Mouse (Mus musculus) cerebellum, postnatal 10 days (tissue): Measurements from ENCODE around the gene Krt33a.
A peak's percentile ranks its signal among the peaks of the same experiment; 100 is the strongest.

Source experiments
- DNase-seq, 2 experiments: peaks; one replicate each; pipeline ENCODE4 v3.0.0; 2021; ENCODE audit warnings: mixed read lengths in 2 of 2

Krt33a gene

DNA sequence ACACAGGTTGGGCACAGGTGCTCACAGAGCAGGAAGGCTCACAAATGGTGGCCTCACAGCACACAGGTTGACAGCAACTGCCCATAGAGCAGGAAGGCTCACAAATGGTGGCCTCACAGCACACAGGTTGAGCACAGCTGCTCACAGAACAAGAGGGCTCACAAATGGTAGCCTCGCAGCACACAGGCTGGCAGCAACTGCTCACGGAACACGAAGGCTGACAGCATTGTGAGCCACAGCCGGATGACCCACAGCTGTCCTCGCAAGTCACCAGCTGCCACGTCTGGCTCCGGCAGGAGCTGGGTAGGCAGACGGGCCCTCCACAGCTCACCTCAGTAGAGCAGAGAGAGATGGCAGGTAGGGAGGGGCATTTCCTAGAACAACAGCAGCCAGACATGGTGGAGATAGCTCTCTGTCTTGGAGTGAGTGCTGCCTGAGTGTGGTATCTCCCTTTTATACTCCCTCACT is 29.8 kb downstream of the Krt33a start, which contains the start of gene Krtap16-1:
TSS of gene Krtap16-1 (minus strand) at position 418 of the 468 bp plus-strand sequence.
- no peak for DNase-seq

DNA sequence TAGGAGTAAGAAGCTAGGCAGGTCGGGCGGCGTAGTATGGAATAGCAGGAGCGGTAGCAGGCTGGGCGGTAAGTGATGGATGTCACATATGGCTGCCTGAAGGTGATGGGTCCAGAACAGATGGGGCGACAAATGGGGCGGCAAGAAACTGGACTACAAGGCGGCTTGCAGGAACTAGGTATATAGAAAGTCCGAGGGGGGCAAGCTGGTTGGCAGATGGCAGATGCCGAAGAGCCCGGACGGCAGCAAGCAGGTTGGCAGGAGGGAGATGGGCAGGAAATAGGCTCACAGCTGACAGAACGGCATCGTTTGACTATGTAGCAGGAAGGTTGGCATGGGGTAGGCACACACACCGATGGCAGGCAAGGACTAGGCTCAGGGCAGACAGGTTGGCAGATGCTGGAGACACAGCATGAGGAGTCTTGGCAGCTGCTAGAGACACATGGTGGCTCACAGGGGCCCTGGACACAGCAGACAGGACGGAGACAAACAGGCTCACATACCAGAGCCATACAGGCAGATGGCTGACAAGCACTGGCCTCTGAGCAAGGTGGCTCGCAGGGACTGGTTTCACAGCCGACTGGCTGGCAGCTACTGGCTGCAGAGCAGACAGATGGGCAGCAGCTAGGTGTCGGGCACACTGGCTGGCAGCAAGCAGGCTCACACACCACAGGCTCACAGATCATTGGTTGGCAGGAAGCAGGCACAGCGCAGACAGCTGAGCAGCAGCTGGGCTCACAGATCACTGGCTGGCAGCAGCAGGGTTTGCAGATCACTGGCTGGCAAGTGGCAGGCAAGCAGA is 30.5 kb downstream of the Krt33a start:
- DNase-seq: peak; percentile 87

GRCm38 (mm10) chr11:99983442-99983841 is 32.6 kb downstream of the Krt33a start:
- DNase-seq: no peak

- no peak for DNase-seq
Observed at GRCm38 (mm10) chr11:99982731-99983130, 33.3 kb downstream of the Krt33a start.

DNA sequence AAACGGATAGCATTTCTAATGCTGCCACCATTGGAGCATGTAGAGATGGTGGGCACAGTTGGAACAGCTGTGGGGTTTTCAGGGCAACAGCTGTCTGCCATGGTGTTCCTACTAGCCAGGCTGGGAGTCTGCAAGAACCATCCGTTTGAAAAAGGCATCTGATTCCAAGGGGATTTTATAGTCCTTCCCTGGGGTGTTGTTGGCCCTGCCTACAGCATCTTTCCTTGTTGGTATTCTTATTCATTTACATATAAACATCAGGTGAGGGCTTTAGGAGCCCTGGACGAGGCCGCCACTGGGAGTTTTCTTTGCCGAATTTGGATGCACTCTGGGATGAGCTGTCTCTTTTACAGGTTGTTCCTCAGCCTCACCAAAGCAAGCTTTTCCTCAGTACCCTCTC is 37.1 kb downstream of the Krt33a start, which contains the start of gene Krtap29-1:
TSS of gene Krtap29-1 (minus strand) at position 101 of the 400 bp plus-strand sequence.
- DNase-seq: no peak

DNA sequence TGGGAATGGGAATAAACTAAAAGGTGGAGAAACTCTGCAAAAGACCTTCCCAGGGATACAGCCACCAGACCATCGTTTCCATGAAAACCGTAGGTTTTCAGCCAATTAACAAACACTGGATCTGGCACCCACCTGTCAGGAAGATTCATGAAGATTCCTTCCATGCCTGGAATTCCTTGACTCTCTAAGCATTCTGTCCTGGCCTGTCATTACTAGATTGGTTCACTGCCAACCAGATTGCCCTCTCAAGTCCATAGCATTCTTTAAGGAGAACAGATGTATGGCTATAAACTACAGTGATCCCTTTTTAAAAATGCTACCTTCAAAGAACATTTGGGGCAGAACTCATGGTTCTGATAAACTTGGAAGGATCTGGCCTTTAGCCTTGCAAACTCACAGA is 50.1 kb downstream of the Krt33a start:
- no peak for DNase-seq

- DNase-seq: peak; percentile 8 to 20
Observed at GRCm38 (mm10) chr11:99964213-99964612, 51.8 kb downstream of the Krt33a start.
